Mouse (Mus musculus): ENCODE data around the gene Hist2h2ac.
"Not testable (repeated sequence)": the region's sequence is repeated elsewhere in the genome, so short reads cannot be mapped to it uniquely, and the experiment has no call there.

Gene Hist2h2ac

DNA sequence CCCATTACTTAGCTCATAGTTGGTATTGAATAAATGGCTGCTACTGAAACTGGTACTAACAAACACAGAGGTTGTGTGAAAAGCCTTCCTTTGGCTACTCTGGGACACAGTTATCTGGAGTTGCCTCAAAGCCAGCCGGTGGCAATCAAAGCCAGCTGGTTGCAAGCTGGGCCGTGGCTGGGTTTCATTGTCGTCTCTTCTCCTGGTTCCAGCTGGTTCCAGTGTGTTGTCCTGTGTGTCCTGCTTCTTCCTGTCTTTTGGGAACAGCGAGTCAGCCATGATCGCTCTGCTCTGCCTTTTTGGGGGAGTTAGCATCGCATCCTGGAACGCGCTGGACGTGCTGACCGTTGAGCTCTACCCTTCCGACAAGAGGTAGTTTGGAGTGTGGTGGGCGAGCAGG, 27.7 kb downstream of the Hist2h2ac start:
- DNase-seq (ENCODE audit: extremely low spot score, low read depth, low spot score): no peak

DNA sequence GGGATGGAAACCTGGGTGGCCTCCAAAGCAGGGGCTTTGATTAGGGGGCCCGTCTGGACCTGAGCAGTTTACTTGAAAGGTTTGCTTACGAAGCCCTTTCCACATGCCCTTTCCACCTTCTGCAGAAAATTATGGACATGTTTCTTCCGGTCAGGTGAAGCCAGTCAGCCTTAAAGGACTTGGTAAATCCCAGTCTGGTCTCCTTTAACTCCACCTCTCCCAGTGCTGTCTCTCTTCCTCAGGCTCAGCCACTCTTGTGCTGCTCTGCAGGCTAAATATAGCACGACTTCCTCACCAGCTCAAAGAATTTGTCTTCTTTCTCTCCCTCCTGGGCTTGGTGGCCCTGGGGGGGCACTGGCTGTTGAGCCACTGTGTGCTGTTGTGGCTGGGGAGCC, 38.3 kb downstream of the Hist2h2ac start:
- no peak for DNase-seq (ENCODE audit: extremely low spot score, low read depth, low spot score)

DNA sequence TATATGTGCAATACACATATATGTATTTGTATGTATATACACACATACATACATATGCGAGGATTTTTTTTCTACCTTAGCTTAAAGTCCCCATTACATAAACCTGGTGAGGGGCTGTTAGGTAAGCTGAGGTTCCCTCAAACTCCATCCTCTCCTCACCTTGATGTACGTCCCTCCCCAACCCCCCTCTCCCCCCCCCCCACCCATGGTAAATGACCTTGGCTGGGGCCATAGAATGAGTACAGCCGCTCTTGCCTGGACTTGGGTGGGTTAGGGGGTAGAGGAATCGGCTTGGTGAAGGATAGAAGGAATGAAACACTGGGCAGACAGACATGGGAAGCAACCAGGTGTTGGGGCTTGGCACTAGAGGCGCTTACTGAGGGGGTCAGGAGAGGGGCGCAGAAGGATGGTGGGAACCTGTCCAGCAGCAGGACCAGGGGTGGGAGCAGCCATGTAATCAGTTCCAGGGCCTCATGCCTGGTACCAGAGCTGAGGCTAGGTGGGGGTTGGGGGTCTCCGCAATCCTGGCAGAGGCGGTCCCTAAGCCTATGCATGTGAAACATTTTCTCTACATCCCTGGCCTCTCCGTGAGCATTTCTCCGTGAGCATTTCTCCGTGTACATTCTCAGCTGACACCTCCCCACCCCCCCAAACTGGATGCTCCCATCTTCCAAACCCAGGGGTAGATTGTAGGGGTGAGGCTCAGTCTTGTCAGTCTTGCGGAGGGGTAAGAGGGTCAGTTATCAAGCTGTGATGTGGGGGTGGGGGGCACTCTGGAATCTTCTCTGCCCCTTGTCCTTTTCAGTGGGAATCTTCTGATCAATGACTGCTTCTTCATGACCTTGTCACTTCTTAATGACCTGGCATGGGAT, 38.9 kb downstream of the Hist2h2ac start:
- no peak for DNase-seq (ENCODE audit: extremely low spot score, low read depth, low spot score)

DNA sequence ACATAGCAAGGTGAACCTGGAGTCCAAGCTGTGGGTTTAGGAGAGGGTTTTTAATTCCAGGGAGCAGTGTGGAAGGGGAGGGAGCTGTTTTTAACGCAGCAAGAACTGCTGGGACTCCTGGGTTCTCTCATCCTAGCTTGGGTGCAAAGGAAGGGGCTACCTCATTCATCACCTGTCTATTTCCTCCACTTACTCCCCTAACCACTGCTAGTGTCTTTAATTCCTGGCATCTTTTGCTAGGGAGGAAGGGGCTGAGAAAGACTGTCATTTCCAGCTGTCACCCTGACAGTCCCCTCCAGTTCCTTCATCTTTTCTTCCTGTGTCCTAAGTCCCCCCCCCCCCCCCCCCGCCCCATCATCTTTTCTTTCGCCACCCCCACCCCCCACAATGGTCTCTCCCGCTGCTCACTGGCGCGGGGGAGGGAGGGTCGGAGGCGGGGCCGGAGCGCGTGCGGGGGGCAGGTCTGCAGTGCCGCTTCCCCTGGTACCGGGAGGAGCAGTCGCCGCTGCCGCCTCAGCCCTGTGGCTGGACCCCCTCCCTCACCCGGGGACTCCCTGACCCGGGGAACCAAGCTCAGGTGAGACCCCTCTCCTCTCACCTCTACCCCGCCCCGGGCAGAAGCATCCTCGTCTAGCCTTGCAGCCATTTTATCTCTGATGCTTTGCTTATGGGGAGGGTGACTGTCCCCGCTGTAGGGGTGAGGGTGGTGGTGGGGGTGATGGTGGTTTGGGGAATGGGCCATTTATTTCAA, 39.8 kb downstream of the Hist2h2ac start, which contains the start of gene Sv2a:
Gene Sv2a (plus strand): TSS at position 425 of the 751 bp plus-strand sequence.
- no peak for DNase-seq (ENCODE audit: extremely low spot score, low read depth, low spot score)

DNA sequence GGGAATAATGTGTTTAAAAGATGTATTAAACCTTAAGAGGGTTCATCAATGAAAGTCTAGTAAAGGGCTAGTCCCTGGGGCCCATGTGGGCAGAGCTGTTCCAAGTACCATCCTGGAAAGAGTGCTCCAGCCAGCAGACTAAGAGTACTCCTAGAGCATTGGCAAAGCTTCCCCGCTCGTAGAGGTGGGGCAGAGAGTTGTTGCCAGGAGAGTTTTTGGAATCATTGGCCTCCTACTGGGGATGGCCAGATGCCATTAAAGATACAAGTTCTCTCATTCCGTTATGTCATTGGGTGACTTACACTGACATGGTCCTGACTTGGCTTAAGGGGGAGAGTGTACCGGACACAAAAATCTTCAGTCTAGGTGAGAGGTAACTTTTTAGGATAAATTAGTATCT, 41.1 kb downstream of the Hist2h2ac start:
- DNase-seq (ENCODE audit: extremely low spot score, low read depth, low spot score): no peak

DNA sequence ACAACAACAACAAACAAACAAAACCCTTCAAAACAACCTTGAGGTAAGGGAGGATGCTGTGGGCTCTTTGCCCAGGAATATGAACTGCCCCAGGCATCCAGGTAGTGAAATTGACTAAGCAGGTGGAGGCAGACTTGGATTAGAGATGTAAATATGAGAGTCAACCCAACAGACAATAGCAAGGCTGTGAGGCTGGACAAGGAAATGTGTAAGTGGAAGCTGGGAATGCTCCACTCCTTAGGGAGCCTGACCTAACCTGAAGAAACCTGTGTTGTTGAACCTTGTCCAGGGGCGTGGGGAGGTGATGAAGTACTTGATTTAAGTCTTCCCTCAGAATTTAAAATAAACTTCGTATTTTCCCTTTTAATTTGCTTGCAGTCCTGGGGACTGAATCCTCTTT, 41.8 kb downstream of the Hist2h2ac start:
- no peak for DNase-seq (ENCODE audit: extremely low spot score, low read depth, low spot score)

DNA sequence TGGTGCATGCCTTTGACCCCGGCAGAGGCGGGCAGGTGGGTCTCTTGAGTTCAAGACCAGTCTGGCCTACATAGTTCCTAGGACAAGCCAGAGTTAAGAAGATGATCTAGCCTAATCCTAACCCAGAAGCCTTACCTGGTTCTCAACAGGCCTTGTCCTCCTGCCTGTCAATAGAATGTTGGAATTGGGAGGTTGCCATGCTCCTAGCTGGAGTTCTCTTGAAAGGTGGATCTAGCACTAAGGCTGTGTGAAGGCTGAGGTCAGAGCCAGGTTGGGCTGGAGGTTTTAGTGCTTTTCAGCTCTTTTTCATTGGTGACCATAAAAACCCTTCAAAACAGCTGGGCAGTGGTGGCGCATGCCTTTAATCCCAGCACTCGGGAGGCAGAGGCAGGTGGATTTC, 42.3 kb downstream of the Hist2h2ac start:
- DNase-seq (ENCODE audit: extremely low spot score, low read depth, low spot score): no peak

DNA sequence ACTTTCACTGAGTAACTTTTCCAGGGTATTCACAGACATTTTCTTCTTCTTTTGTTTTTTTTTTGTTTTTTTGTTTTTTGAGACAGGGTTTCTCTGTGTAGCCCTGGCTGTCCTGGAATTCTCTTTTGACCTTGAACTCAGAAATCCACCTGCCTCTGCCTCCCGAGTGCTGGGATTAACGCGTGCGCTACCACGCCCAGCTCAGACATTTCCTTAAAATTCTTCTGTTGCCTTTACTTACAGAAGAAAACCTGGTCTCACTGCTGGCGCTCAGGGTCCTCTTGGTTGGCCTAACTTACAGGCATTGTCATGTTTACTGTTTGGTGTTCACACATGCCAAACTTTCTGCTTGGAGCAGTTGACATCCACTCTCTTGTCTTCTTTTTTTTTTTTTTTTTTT, 45.4 kb downstream of the Hist2h2ac start:
- DNase-seq (ENCODE audit: extremely low spot score, low read depth, low spot score): no peak

DNA sequence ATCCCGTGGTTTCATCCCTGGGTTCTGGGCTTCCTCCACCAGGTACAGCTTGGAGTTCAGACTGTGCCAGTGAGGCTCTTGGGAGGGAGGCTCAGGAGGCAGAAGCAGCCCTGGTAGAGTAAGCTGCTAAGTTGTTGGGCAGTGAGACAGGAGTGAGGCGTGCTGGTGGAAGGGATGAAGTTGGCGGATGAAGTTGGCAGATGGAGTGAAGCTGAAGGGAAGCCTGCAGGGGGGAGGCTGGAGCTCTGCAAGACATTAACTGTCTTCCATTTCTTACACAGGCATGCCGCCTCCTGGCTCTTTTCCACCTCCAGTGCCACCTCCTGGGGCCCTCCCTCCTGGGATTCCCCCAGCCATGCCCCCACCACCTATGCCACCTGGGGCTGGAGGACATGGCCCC, 46.6 kb downstream of the Hist2h2ac start:
- DNase-seq (ENCODE audit: extremely low spot score, low read depth, low spot score): not testable (repeated sequence)

DNA sequence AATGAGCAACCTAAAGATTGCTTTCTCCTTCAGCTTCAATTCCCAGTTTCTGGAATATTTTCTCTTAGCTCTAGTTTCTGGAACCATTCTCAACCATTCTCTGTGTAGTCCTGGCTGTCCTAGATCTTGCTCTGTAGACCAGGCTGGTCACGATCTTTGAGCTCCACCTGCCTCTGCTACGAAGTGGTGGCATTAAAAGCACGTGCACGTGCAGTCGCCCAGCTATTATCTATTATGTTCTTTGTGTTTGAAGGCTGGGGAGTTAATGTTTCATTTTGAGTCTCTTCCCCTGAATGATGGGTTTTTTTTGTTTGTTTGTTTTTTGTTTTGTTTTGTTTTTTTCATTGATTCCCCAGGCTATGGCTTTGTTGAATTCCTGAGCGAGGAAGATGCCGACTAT, 47.5 kb downstream of the Hist2h2ac start:
- no peak for DNase-seq (ENCODE audit: extremely low spot score, low read depth, low spot score)

DNA sequence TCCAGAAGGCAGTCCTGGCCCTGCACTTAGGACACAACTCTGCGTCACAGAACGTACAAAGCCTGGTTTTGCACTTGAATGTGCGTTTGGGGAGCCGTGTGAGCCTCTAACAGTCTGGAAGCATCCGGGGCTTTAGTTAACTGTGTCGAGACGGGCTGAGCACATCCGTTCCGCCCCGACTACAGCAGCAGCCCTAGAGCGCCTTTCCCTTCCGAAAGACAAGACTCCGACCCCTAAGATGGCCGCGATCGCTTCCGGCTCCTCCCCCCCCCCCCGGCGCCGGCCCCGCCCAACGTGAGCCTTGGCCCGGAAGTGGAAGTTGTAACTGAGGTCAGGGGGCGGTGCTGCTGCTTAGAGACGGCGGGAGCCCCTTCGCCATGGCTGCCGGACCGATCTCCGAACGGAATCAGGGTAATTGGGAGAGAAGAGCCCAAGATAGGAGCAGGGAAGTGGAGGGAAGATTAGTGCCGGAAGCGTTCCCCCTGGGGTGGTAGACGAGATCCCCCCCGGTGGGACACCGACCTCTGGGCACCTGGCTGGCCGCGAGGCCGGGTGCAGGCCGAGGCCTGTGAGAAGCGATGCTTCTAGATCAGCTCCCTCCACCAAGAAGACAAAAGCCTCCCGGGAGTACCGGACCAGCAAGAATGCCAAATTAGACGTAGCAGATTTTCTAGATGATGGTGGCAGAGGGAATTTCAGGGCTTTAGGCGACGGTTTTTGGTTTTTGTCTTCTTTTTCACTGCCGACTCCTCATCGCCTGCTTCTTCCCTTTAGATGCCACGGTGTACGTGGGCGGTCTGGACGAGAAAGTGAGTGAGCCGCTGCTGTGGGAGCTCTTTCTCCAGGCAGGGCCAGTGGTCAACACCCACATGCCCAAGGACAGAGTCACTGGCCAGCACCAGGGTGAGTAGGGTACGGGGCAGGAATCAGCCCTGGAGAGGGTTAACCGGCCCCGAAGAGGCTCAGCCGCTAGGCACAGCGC, 48.2 kb downstream of the Hist2h2ac start, which contains the start of gene Sf3b4:
Gene Sf3b4 (plus strand): TSS at position 136 of the 982 bp plus-strand sequence.
- no peak for DNase-seq (ENCODE audit: extremely low spot score, low read depth, low spot score)

DNA sequence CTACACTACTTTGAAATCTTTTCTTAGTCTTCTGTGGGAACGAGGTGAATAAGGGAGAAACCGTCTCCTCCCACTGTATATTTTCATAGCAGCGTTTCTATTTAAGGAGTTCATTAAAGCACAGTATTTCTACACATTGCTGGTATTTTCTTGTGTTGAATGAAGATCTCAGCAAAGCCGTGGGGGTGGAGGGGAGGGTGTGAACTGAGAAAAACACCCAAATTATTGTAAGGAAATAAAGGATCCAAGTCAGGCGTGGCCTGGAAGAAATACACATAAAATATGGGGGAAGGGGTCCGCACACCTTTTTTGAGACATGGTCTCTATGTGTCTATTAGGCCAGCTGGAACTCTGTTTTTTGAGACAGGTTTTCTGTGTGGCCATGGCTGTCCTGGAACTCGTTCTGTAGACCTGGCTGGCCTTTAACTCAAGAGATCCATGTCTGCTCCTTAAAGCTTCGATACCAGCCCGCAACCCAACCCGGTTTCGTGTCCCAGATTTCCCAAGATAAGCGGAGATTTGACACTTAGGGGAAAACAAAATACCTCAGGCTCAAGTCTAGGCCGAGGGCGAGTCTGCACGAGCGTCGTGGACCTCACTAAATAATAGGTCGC, 49.0 kb downstream of the Hist2h2ac start:
- DNase-seq (ENCODE audit: extremely low spot score, low read depth, low spot score): no peak

DNA sequence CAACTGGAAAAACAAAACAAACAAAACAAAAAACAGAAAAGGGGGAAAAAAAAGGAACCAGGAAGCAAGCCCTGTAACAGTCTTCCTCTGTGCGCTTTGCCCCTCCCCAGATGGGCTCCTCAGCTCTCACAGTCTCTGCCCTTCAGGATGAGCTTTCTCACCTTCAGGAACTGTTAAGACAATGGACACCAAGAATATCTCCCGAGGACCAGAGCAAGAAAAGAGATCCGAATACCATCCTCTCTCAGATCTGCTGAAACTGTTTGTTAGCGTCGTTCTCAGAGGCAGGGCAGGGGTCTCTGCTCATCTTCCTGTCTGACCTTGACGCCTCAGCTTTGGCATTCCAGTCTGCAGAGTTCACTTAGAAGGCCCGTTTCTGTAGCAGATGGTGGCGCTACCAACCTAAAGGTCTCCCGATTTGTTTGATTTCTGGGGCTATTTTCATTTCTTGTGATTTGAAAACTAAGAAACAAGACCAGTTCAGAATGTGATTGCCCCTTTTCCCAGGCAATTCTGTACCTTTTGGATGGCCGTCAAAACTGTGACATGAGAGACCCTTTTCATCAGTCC, 49.6 kb downstream of the Hist2h2ac start:
- no peak for DNase-seq (ENCODE audit: extremely low spot score, low read depth, low spot score)
